Comparison of ENCODE assay signal across 8 mouse cellular contexts in the genomic region with DNA sequence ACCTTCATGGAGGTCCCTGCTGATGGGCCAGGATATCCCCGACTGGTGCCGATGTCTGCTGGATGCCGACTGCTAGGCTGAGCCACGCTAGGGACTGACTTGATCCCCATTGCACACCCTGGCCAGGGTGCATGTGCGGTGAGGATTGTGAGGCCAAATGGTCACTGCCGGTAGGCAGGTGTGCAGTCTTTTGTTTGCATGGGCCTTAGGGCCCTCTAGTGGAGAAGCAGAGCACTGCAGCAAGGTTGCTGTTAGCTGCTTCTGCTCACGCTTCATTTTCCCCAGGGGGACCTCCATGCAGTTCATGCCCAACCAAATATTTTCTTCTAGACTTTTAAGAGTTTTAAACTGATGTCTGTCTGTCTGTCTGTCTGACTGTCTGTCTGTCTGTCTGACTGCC. TPM values are rescaled to one million over a fixed set of nuclear protein-coding genes. Genes with fewer than 3 reads are reported as not detected.
DNase-seq lines count a peak whose midpoint lies in the region; ATAC-seq lines count a peak whose summit lies in the region.

No protein-coding gene starts in this region.

- no peaks in the 10 kb centered on the region for H3K36me3 ChIP-seq in heart, embryonic 12.5 days
- H3K36me3 ChIP-seq in heart, embryonic 10.5 days, result no peaks in the 10 kb centered on the region

- WGBS in heart, embryonic 12.5 days, result 23% methylated on average over 7 of the region's 7 CpGs
- WGBS in heart, embryonic 10.5 days, result 20% methylated on average over 7 of the region's 7 CpGs

- ATAC-seq in heart, embryonic 12.5 days (ENCODE audit: insufficient number of reproducible peaks, low FRiP score), result no peak
- ATAC-seq in megakaryocyte, adult 5-6 weeks (ENCODE audit: poor library complexity, severe bottlenecking), result peak; percentile 50

- DNase-seq in heart, adult 18-20 months, result peak; percentile 62 to 79
- DNase-seq in MN1 (ENCODE audit: low spot score), result peak; percentile 56
- DNase-seq in cerebellum, postnatal 10 days, result peak; percentile 79 to 82
- peak; percentile 91 for DNase-seq in heart, embryonic 10.5 days (ENCODE audit: low spot score)
- DNase-seq in layer of hippocampus, adult 9-11 months, result peak; percentile 36
- peak; percentile 73 to 89 for DNase-seq in spleen, postnatal 4 days (ENCODE audit: low spot score in 2 of 2)

- H3K27me3 ChIP-seq in heart, embryonic 12.5 days (replicated peaks), result no peaks in the 10 kb centered on the region; the same call in 1 of the 2 replicates
- peaks cover 28% of the 10 kb centered on the region for H3K27me3 ChIP-seq in heart, embryonic 10.5 days (ENCODE audit: insufficient read depth, poor library complexity, severe bottlenecking)

- no peak overlapping the region for H3K27ac ChIP-seq in heart, embryonic 12.5 days (ENCODE audit: poor library complexity, severe bottlenecking)
- H3K27ac ChIP-seq in heart, embryonic 10.5 days, result peak overlapping the region; percentile 70

- H3K4me3 ChIP-seq in heart, embryonic 12.5 days, result no peak overlapping the region
- no peak overlapping the region for H3K4me3 ChIP-seq in heart, embryonic 10.5 days

- H3K4me1 ChIP-seq in heart, embryonic 12.5 days (replicated peaks), result peaks cover 37% of the 10 kb centered on the region
- peaks cover 50% of the 10 kb centered on the region for H3K4me1 ChIP-seq in heart, embryonic 10.5 days

- no peaks in the 10 kb centered on the region for H3K9me3 ChIP-seq in heart, embryonic 12.5 days (replicated peaks)
- H3K9me3 ChIP-seq in heart, embryonic 10.5 days, result no peaks in the 10 kb centered on the region

- no peak overlapping the region for H3K9ac ChIP-seq in heart, embryonic 12.5 days

- no peak overlapping the region for H3K4me2 ChIP-seq in heart, embryonic 12.5 days

RNA-seq across cellular contexts. Expression of gene Slc41a3, which starts 2.0 kb away (rescaled TPM):
- total RNA-seq in heart, adult 18-20 months (2021), result 100 to 1,000 TPM; 127 to 149 TPM
- 11.4 and 12.2 TPM in 2 replicates for polyA plus RNA-seq in heart, embryonic 12.5 days (2016; fragmentation: Nextera tagmentation; extraction: Ambion mirVana)
- 8.2 and 9.4 TPM in 2 replicates for polyA plus RNA-seq in heart, embryonic 10.5 days (2016; fragmentation: Nextera tagmentation; extraction: Ambion mirVana)
- 11.5 and 11.6 TPM in 2 replicates for total RNA-seq in megakaryocyte, adult 5-6 weeks (2015)
- 5.8 and 7.1 TPM in 2 replicates for total RNA-seq in megakaryocyte, adult 5-6 weeks (2017)

Comparison
In these comparisons a context has a peak if more than half of its experiments do, and no peak if none do; other contexts are left out.
1. DNase-seq: peak in every context shown above with its lines; median percentile 91 in heart, embryonic 10.5 days; 81 in spleen, postnatal 4 days; 80 in cerebellum, postnatal 10 days; 70 in heart, adult 18-20 months; 56 in MN1; 36 in layer of hippocampus, adult 9-11 months.
2. RNA of gene Slc41a3, which starts 2.0 kb away (total RNA-seq): 127 to 149 TPM in heart, adult 18-20 months; 5.8 to 11.6 TPM in megakaryocyte, adult 5-6 weeks; every median in the first group is over 10 times any median in the second.